Mouse (Mus musculus) lung, postnatal 0 days (tissue): ENCODE results near the gene En2.

ENCODE experiments used
- CTCF ChIP-seq: IDR thresholded peaks from 2 replicates; pipeline ENCODE4 v1.5.1; 2016; ENCODE audit warnings: antibody characterized with exemption, mild to moderate bottlenecking
- EP300 ChIP-seq: IDR thresholded peaks from 2 replicates; pipeline ENCODE4 v1.6.1; 2016; ENCODE audit warnings: antibody characterized with exemption, mild to moderate bottlenecking, control low read depth

DNA sequence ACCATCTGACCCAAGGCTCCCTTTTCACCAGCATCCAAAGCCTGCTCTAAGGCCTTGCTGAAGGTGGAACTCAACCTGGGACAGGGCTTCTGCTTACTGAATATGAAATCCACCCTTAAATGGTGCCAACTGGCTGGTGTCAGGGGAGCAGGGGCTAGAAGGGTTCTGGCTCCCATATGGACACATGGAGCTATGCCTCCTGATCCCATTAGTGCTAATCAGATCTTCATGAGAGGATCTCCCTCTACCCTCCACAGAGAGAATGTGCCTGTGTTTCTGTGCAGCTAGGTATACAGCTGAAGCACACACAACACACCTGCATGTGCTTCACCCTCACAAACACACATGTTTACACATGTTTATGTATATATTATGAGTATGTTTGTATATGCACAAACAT lies 20.9 kb upstream of the En2 start:
- no peak for TF ChIP-seq CTCF
- no peak for TF ChIP-seq EP300
